Mouse (Mus musculus) gastrocnemius, postnatal 25 days (tissue): ENCODE measurements at regions not wholly inside any gene's neighbourhood (a gene's known extent, or its start where the extent isn't known, plus 50 kb on each side); places are given as distances from the start of the nearest gene placed in this dataset.

Source experiments
- DNase-seq: peaks from one replicate; pipeline ENCODE4 v3.0.0; 2022

- DNase-seq: no peak
Observed at GRCm38 (mm10) chr2:33981321-33981720, 93.6 kb upstream of the Mvb12b start.

GRCm38 (mm10) chr2:33980884-33981283 is 93.1 kb upstream of the Mvb12b start:
- DNase-seq: no peak

- no peak for DNase-seq
Observed at GRCm38 (mm10) chr2:33979276-33979675, 91.5 kb upstream of the Mvb12b start.

- DNase-seq: no peak
Observed at GRCm38 (mm10) chr2:33978550-33978949, 90.8 kb upstream of the Mvb12b start.

GRCm38 (mm10) chr2:33977576-33978352 is 90.0 kb upstream of the Mvb12b start:
- no peak for DNase-seq

GRCm38 (mm10) chr2:33977151-33977550 is 89.4 kb upstream of the Mvb12b start:
- no peak for DNase-seq

GRCm38 (mm10) chr2:33976183-33976582 is 88.4 kb upstream of the Mvb12b start:
- no peak for DNase-seq

GRCm38 (mm10) chr2:33975423-33976127 is 87.8 kb upstream of the Mvb12b start:
- DNase-seq: no peak

GRCm38 (mm10) chr2:33974737-33975422 is 87.1 kb upstream of the Mvb12b start:
- no peak for DNase-seq

GRCm38 (mm10) chr2:33974031-33974430 is 86.3 kb upstream of the Mvb12b start:
- no peak for DNase-seq

- peak; percentile 47 for DNase-seq
Observed at GRCm38 (mm10) chr2:33973213-33973834, 85.6 kb upstream of the Mvb12b start.

GRCm38 (mm10) chr2:33966984-33967421 is 79.3 kb upstream of the Mvb12b start:
- peak; percentile 21 for DNase-seq

GRCm38 (mm10) chr2:33966389-33966983 is 78.7 kb upstream of the Mvb12b start:
- no peak for DNase-seq

- DNase-seq: no peak
Observed at GRCm38 (mm10) chr2:33964096-33964495, 76.3 kb upstream of the Mvb12b start.

- no peak for DNase-seq
Observed at GRCm38 (mm10) chr2:33962355-33963037, 74.8 kb upstream of the Mvb12b start.

GRCm38 (mm10) chr2:33961566-33961965 is 73.8 kb upstream of the Mvb12b start:
- DNase-seq: no peak

GRCm38 (mm10) chr2:33957754-33958153 is 70.0 kb upstream of the Mvb12b start:
- no peak for DNase-seq

- DNase-seq: no peak
Observed at GRCm38 (mm10) chr2:33944301-33944700, 56.6 kb upstream of the Mvb12b start.

GRCm38 (mm10) chr2:33942085-33942484 is 54.3 kb upstream of the Mvb12b start:
- no peak for DNase-seq

- DNase-seq: no peak
Observed at GRCm38 (mm10) chr2:33941316-33941715, 53.6 kb upstream of the Mvb12b start.

GRCm38 (mm10) chr2:33939836-33940235 is 52.1 kb upstream of the Mvb12b start:
- no peak for DNase-seq
